Mouse (Mus musculus): ENCODE measurements around the gene Loxl1. TPM values are rescaled to one million over a fixed set of nuclear protein-coding genes. Genes with fewer than 3 reads are reported as not detected.

Loxl1 gene
- total RNA-seq, 2 experiments from 2014 or later, result 3.5 to 3.9 TPM

- DNase-seq, result no peak
Observed at GRCm38 (mm10) chr9:58311191-58311910, 1.6 kb downstream of the Loxl1 start.

GRCm38 (mm10) chr9:58310043-58310660, 2.8 kb downstream of the Loxl1 start:
- no peak for DNase-seq

- peak in 1 of 2 experiments; percentile 49 for DNase-seq
Observed at GRCm38 (mm10) chr9:58308395-58308794, 4.6 kb downstream of the Loxl1 start.

GRCm38 (mm10) chr9:58305686-58306085, 7.3 kb downstream of the Loxl1 start:
- DNase-seq, result no peak

- no peak for DNase-seq
Observed at GRCm38 (mm10) chr9:58303599-58304271, 9.3 kb downstream of the Loxl1 start.

- DNase-seq, result no peak
Observed at GRCm38 (mm10) chr9:58303115-58303514, 9.9 kb downstream of the Loxl1 start.

GRCm38 (mm10) chr9:58299356-58299799, 13.6 kb downstream of the Loxl1 start:
- DNase-seq, result no peak

GRCm38 (mm10) chr9:58297961-58298477, 15.0 kb downstream of the Loxl1 start:
- no peak for DNase-seq

GRCm38 (mm10) chr9:58297065-58297464, 15.9 kb downstream of the Loxl1 start:
- DNase-seq, result no peak

- no peak for DNase-seq
Observed at GRCm38 (mm10) chr9:58295766-58296361, 17.1 kb downstream of the Loxl1 start.

GRCm38 (mm10) chr9:58295345-58295744, 17.6 kb downstream of the Loxl1 start:
- no peak for DNase-seq

GRCm38 (mm10) chr9:58294527-58294926, 18.5 kb downstream of the Loxl1 start:
- DNase-seq, result no peak

- no peak for DNase-seq
Observed at GRCm38 (mm10) chr9:58289901-58290300, 23.1 kb downstream of the Loxl1 start.

- no peak for DNase-seq
Observed at GRCm38 (mm10) chr9:58289090-58289489, 23.9 kb downstream of the Loxl1 start.

- no peak for DNase-seq
Observed at GRCm38 (mm10) chr9:58283431-58283830, 29.6 kb downstream of the Loxl1 start.

- DNase-seq, result no peak
Observed at GRCm38 (mm10) chr9:58281597-58281996, 31.4 kb downstream of the Loxl1 start.

- peak; percentile 32 to 49 for DNase-seq
Observed at GRCm38 (mm10) chr9:58280259-58281109, 32.5 kb downstream of the Loxl1 start.

GRCm38 (mm10) chr9:58279780-58280179, 33.2 kb downstream of the Loxl1 start:
- DNase-seq, result no peak

GRCm38 (mm10) chr9:58278821-58279723, 33.9 kb downstream of the Loxl1 start:
- DNase-seq, result no peak

GRCm38 (mm10) chr9:58278313-58278712, 34.7 kb downstream of the Loxl1 start:
- DNase-seq, result no peak

GRCm38 (mm10) chr9:58276346-58276745, 36.6 kb downstream of the Loxl1 start:
- DNase-seq, result no peak

All from layer of hippocampus, postnatal 36 days (tissue).